Mouse (Mus musculus) cerebellum, postnatal 4 days (tissue): ENCODE measurements around the gene Gm20767.
"Not testable (repeated sequence)": the region's sequence is repeated elsewhere in the genome, so short reads cannot be mapped to it uniquely, and the experiment has no call there.

Source experiments
- DNase-seq, 2 experiments: peaks; one replicate each; pipeline ENCODE4 v3.0.0; 2022; ENCODE audit warnings: low spot score in 2 of 2, mixed read lengths in 1 of 2

The Gm20767 gene

GRCm38 (mm10) chr13:120139946-120140345 is at the start of gene Gm20767:
TSS of gene Gm20767 (plus strand) at chr13:120140246.
- DNase-seq = not testable (repeated sequence)

- DNase-seq = not testable (repeated sequence)
Observed at GRCm38 (mm10) chr13:120092950-120093349, 47.1 kb upstream of the Gm20767 start.

- not testable (repeated sequence) for DNase-seq
Observed at GRCm38 (mm10) chr13:120096241-120096937, 43.7 kb upstream of the Gm20767 start.

- not testable (repeated sequence) for DNase-seq
Observed at GRCm38 (mm10) chr13:120096938-120097256, 43.1 kb upstream of the Gm20767 start.

GRCm38 (mm10) chr13:120099327-120099726 is 40.7 kb upstream of the Gm20767 start:
- not testable (repeated sequence) for DNase-seq

- not testable (repeated sequence) for DNase-seq
Observed at GRCm38 (mm10) chr13:120106504-120106903, 33.5 kb upstream of the Gm20767 start.

GRCm38 (mm10) chr13:120107000-120107399 is 33.0 kb upstream of the Gm20767 start:
- not testable (repeated sequence) for DNase-seq

- DNase-seq = not testable (repeated sequence)
Observed at GRCm38 (mm10) chr13:120142348-120142747, 2.3 kb downstream of the Gm20767 start.

GRCm38 (mm10) chr13:120149660-120150407 is 9.8 kb downstream of the Gm20767 start:
- not testable (repeated sequence) for DNase-seq

GRCm38 (mm10) chr13:120150589-120150988 is 10.5 kb downstream of the Gm20767 start:
- DNase-seq = not testable (repeated sequence)

- DNase-seq = peak in 1 of 2 experiments; percentile 2
Observed at GRCm38 (mm10) chr13:120168301-120168700, 28.3 kb downstream of the Gm20767 start.

GRCm38 (mm10) chr13:120172133-120172532 is 32.1 kb downstream of the Gm20767 start, which contains the start of gene Gm21818:
TSS of gene Gm21818 (plus strand) at chr13:120172433.
- not testable (repeated sequence) for DNase-seq

GRCm38 (mm10) chr13:120196189-120196821 is 56.3 kb downstream of the Gm20767 start:
- not testable (repeated sequence) for DNase-seq
